Mouse (Mus musculus) stomach, postnatal 0 days (tissue): ENCODE measurements around the gene Pgr. TPM values are rescaled to one million over a fixed set of nuclear protein-coding genes. Genes with fewer than 3 reads are reported as not detected.
A peak's percentile ranks its signal among the peaks of the same experiment; 100 is the strongest.

Source experiments
- ATAC-seq: fragments of 200-750 bp; cut with Nextera tagmentation; 2 replicates; pipeline ENCODE4 v1.8.0; 2017; ENCODE audit not compliant: low FRiP score, low TSS enrichment
- DNase-seq: peaks from one replicate; pipeline ENCODE4 v3.0.0-alpha.2; 2016; ENCODE audit warnings: low spot score
- H3K27ac ChIP-seq: fragments of 300-500 bp; sonication (generic); replicated peaks from 2 replicates; pipeline ENCODE4 v1.5.1; 2014; ENCODE audit warnings: mild to moderate bottlenecking, control low read depth
- H3K27me3 ChIP-seq: fragments of 300-500 bp; sonication (generic); 2 replicates; pipeline ENCODE4 v1.6.1; 2014; ENCODE audit warnings: low read length; ENCODE audit not compliant: control insufficient read depth, insufficient read depth
- H3K36me3 ChIP-seq: fragments of 300-500 bp; sonication (generic); 2 replicates; pipeline ENCODE4 v1.6.1; 2014; ENCODE audit warnings: low read length, mixed read lengths; ENCODE audit not compliant: control insufficient read depth, insufficient read depth
- H3K4me1 ChIP-seq: fragments of 300-500 bp; sonication (generic); replicated peaks from 2 replicates; pipeline ENCODE4 v1.6.1; 2014; ENCODE audit warnings: antibody characterized with exemption; ENCODE audit not compliant: control insufficient read depth, insufficient read depth
- H3K4me2 ChIP-seq: fragments of 300-500 bp; sonication (generic); replicated peaks from 2 replicates; pipeline ENCODE4 v1.6.1; 2014; ENCODE audit warnings: low read depth, mild to moderate bottlenecking, control low read depth, moderate library complexity
- H3K4me3 ChIP-seq: fragments of 300-500 bp; sonication (generic); 2 replicates; pipeline ENCODE4 v1.5.1; 2014; ENCODE audit warnings: low read depth, low read length, control low read depth
- H3K9ac ChIP-seq: fragments of 300-500 bp; sonication (generic); 2 replicates; pipeline ENCODE4 v1.6.1; 2014; ENCODE audit warnings: mild to moderate bottlenecking, low read length, control low read depth, mixed read lengths
- H3K9me3 ChIP-seq: fragments of 300-500 bp; sonication (generic); 2 replicates; pipeline ENCODE4 v1.6.1; 2016; ENCODE audit warnings: low read length; ENCODE audit not compliant: control insufficient read depth
- CTCF ChIP-seq: IDR thresholded peaks from 2 replicates; pipeline ENCODE4 v1.5.1; 2016; ENCODE audit warnings: antibody characterized with exemption, low read depth, mild to moderate bottlenecking, moderate library complexity
- EP300 ChIP-seq: optimal IDR thresholded peaks from 2 replicates; pipeline ENCODE3; 2016; ENCODE audit warnings: antibody characterized with exemption
- WGBS: fragments of 180-500 bp; shearing (Covaris S2); extraction: QIAGEN DNeasy Blood & Tissue Kit; methylation state at CpG from one replicate; pipeline ENCODE4 v1.1.7; 2014; 5-methylcytosine and 5-hydroxymethylcytosine counted together
- polyA plus RNA-seq: library from polyadenylated mRNA; unstranded; fragments of >200 nt; fragmentation: Nextera tagmentation; extraction: Ambion mirVana; gene quantifications from 2 replicates; pipeline ENCODE4 v1.2.1, GENCODE M21; 2015

Pgr gene
- polyA plus RNA-seq, 1 experiment from 2014 or later: 0.13 TPM

DNA sequence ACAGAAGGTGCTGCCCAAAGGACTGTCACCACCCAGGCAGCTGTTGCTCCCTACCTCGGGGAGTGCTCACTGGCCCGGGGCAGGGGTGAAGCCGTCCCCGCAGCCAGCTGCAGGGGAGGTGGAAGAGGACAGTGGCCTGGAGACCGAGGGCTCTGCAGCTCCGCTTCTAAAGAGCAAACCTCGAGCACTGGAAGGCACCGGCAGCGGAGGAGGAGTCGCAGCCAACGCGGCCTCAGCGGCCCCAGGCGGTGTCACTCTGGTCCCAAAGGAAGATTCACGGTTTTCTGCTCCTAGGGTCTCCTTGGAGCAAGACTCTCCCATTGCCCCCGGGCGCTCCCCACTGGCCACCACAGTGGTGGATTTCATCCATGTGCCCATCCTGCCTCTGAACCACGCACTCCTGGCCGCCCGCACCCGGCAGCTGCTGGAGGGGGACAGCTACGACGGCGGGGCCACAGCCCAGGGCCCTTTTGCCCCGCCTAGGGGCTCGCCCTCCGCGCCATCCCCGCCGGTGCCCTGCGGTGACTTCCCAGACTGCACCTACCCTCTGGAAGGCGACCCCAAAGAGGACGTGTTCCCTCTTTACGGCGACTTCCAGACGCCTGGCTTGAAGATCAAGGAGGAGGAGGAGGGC, 1.5 kb downstream of the Pgr start:
- DNase-seq (peak; percentile 24), ATAC-seq (peak; percentile 59)
- peaks cover 6% of the 10 kb centered on the region for H3K27me3 ChIP-seq
- peaks cover 2% of the 10 kb centered on the region for H3K4me1 ChIP-seq
- 0% methylated on average over 36 of the region's 36 CpGs for WGBS
- no peak for TF ChIP-seq CTCF
- TF ChIP-seq EP300: no peak
- peak overlapping the region; percentile 51 for H3K4me3 ChIP-seq
- peak overlapping the region; percentile 41 for H3K9ac ChIP-seq
- H3K4me2 ChIP-seq: peak overlapping the region; percentile 77
- H3K36me3 ChIP-seq: no peaks in the 10 kb centered on the region
- no peak overlapping the region for H3K27ac ChIP-seq
- no peaks in the 10 kb centered on the region for H3K9me3 ChIP-seq

DNA sequence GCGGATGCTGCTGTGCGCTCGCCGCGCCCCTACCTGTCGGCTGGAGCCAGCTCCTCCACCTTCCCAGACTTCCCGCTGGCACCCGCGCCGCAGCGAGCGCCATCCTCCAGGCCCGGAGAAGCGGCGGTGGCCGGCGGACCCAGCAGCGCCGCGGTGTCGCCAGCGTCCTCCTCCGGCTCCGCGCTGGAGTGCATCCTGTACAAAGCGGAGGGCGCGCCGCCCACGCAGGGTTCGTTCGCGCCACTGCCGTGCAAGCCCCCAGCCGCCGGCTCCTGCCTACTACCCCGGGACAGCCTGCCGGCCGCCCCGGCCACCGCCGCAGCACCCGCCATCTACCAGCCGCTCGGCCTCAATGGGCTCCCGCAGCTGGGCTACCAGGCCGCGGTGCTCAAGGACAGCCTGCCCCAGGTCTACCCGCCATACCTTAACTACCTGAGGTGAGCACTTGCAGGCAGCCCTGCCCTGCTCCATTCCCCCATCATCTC, 2.1 kb downstream of the Pgr start:
- DNase-seq: peak; percentile 34

DNA sequence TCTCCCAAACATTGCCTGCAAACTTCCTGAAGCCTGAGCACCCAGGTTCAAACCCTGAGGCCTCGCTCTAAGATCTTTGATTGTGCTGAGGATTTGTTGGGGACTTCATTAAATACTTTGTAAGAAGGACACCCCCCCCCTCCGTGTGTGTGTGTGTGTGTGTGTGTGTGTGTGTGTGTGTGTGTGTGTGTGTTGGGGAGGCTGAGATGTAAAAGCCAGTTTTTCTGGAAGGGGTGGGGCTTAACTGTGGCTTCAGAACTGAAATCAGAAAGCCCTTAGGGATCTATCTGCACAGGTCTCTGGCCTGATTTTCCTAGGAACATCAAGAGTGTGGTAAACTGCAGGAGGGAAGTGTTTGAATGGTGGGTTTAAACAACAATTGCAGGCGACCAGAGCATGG, 2.6 kb downstream of the Pgr start:
- H3K27me3 ChIP-seq: peaks cover 6% of the 10 kb centered on the region
- WGBS: 47% methylated on average over 3 of the region's 3 CpGs
- H3K9ac ChIP-seq: no peak overlapping the region
- no peak overlapping the region for H3K27ac ChIP-seq
- no peak for ATAC-seq
- H3K9me3 ChIP-seq: no peaks in the 10 kb centered on the region
- no peaks in the 10 kb centered on the region for H3K36me3 ChIP-seq
- H3K4me3 ChIP-seq: no peak overlapping the region
- DNase-seq: no peak
- H3K4me1 ChIP-seq: peaks cover 2% of the 10 kb centered on the region
- no peak overlapping the region for H3K4me2 ChIP-seq
- TF ChIP-seq EP300: no peak
- TF ChIP-seq CTCF: no peak

More for the DNA sequence above, 2.1 kb downstream of the Pgr start:
- Histone ChIP-seq H3K4me3 (peak overlapping the region; percentile 51), H3K9me3 (no peaks in the 10 kb centered on the region), H3K27ac (no peak overlapping the region), H3K4me1 (peaks cover 2% of the 10 kb centered on the region), H3K9ac (peak overlapping the region; percentile 27; the same call in 1 of the 2 replicates), H3K4me2 (peak overlapping the region; percentile 77), H3K36me3 (no peaks in the 10 kb centered on the region), H3K27me3 (peaks cover 6% of the 10 kb centered on the region)
- peak; percentile 66 for ATAC-seq
- 2% methylated on average over 42 of the region's 49 CpGs for WGBS
- TF ChIP-seq CTCF (peak; percentile 16; the same call in 1 of the 2 replicates), EP300 (no peak)

DNA sequence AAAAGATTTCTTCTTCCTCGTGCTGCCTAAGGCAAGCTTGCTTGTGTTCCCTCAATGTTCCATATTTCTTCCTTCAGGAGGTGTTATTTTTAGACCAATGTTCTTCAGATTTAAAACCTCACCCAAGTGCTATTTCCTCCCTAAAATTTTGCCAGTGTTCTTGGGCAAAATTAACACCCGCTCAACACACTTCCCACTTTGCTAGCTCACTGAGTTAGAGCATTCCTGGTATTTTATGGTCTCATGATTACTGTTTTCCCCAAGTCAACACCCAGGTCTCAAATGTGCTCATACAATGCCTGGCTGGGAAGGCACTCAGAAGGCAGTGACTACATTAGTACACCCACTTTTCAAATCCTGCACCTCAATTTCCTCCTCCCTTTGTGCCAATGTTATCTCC, 27.9 kb downstream of the Pgr start:
- Histone ChIP-seq H3K4me1 (no peaks in the 10 kb centered on the region), H3K9ac (no peak overlapping the region), H3K36me3 (no peaks in the 10 kb centered on the region), H3K27me3 (no peaks in the 10 kb centered on the region), H3K4me2 (no peak overlapping the region), H3K27ac (no peak overlapping the region), H3K9me3 (no peaks in the 10 kb centered on the region), H3K4me3 (no peak overlapping the region)
- TF ChIP-seq EP300 (no peak), CTCF (no peak)
- ATAC-seq: no peak
- DNase-seq: no peak
- 88% methylated on average over 2 of the region's 2 CpGs for WGBS

DNA sequence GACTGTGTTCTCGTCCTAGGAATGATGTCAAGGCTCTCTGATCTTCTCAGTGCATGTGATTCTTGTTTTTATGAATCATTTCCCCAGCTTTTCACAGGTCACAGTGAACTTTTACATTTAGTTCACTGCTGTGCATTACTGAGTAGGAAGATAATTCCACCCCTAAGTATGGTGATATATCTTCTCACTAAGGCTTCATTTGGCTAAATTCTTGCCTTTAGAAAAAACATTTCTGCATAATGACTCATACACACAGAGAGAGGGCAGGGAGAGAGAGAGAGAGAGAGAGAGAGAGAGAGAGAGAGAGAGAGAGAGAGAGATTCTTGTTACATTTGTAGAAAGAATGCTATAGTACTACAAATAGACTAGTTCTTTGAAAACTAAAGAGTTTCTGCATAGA, 38.1 kb downstream of the Pgr start:
- 12% methylated on average over 1 of the region's 1 CpGs for WGBS
- Histone ChIP-seq H3K9me3 (no peaks in the 10 kb centered on the region), H3K4me3 (no peak overlapping the region), H3K9ac (no peak overlapping the region), H3K27me3 (no peaks in the 10 kb centered on the region), H3K4me2 (no peak overlapping the region), H3K27ac (no peak overlapping the region), H3K4me1 (no peaks in the 10 kb centered on the region), H3K36me3 (no peaks in the 10 kb centered on the region)
- TF ChIP-seq CTCF: no peak
- TF ChIP-seq EP300: no peak
- DNase-seq: no peak
- no peak for ATAC-seq

DNA sequence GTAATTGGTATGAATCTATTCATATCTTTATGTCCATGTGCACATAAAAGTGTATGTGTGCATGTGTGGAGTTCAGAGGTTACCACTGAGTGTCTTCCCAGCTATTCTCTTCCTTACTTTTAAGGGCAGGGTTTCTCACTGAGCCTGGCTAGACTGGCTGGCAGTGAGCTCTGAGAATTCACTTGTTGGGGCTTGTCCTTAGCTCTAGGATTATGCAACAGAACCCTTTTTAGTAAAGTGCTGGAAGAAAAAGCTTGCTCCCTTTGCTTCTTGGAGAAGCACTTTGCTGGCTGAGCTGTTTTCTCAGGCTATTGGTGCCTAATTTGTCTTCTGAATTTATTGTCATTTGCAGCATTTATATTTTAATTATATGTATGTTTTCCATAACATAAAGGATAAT, 53.7 kb downstream of the Pgr start:
- H3K9ac ChIP-seq: no peak overlapping the region
- ATAC-seq (no peak), DNase-seq (no peak)

More for the DNA sequence above, 53.7 kb downstream of the Pgr start:
- Histone ChIP-seq H3K4me1 (no peaks in the 10 kb centered on the region), H3K9me3 (no peaks in the 10 kb centered on the region), H3K4me3 (no peak overlapping the region), H3K27me3 (no peaks in the 10 kb centered on the region), H3K27ac (no peak overlapping the region), H3K36me3 (no peaks in the 10 kb centered on the region), H3K4me2 (no peak overlapping the region)
- TF ChIP-seq CTCF: no peak
- no peak for TF ChIP-seq EP300
